Mouse (Mus musculus) heart, postnatal 0 days (tissue): ENCODE measurements around the gene Usp2. TPM values are rescaled to one million over a fixed set of nuclear protein-coding genes. Genes with fewer than 3 reads are reported as not detected.

Experiments
- ATAC-seq: fragments of 200-750 bp; cut with Nextera tagmentation; 2 replicates; pipeline ENCODE4 v1.8.0; 2017; ENCODE audit warnings: low read depth, moderate number of reproducible peaks, moderate library complexity; ENCODE audit not compliant: insufficient read depth
- DNase-seq: peaks from one replicate; pipeline ENCODE4 v3.0.0-alpha.2; 2016; ENCODE audit warnings: low spot score
- H3K27ac ChIP-seq: fragments of 300-500 bp; sonication (generic); 2 replicates; pipeline ENCODE4 v1.5.1; 2014; ENCODE audit warnings: low read depth, mild to moderate bottlenecking
- H3K27me3 ChIP-seq: fragments of 300-500 bp; sonication (generic); 2 replicates; pipeline ENCODE4 v1.6.1; 2014; ENCODE audit warnings: low read length, mixed read lengths; ENCODE audit not compliant: control insufficient read depth, insufficient read depth
- H3K36me3 ChIP-seq: fragments of 300-500 bp; sonication (generic); replicated peaks from 2 replicates; pipeline ENCODE4 v1.6.1; 2014; ENCODE audit warnings: low read length, mixed read lengths; ENCODE audit not compliant: control insufficient read depth, insufficient read depth
- H3K4me1 ChIP-seq: fragments of 300-500 bp; sonication (generic); 2 replicates; pipeline ENCODE4 v1.6.1; 2014; ENCODE audit warnings: antibody characterized with exemption; ENCODE audit not compliant: control insufficient read depth, insufficient read depth
- H3K4me2 ChIP-seq: fragments of 300-500 bp; sonication (generic); 2 replicates; pipeline ENCODE4 v1.6.1; 2014; ENCODE audit warnings: low read depth, mild to moderate bottlenecking, low read length, moderate library complexity
- H3K4me3 ChIP-seq: fragments of 300-500 bp; sonication (generic); 2 replicates; pipeline ENCODE4 v1.5.1; 2014; ENCODE audit warnings: low read depth, low read length
- H3K9ac ChIP-seq: fragments of 300-500 bp; sonication (generic); replicated peaks from 2 replicates; pipeline ENCODE4 v1.6.1; 2014; ENCODE audit warnings: low read depth, low read length, mixed read lengths
- H3K9me3 ChIP-seq: fragments of 300-500 bp; sonication (generic); replicated peaks from 2 replicates; pipeline ENCODE4 v1.6.1; 2016; ENCODE audit warnings: low read length; ENCODE audit not compliant: control insufficient read depth
- CTCF ChIP-seq: IDR thresholded peaks from 2 replicates; pipeline ENCODE4 v1.5.1; 2016; ENCODE audit warnings: antibody characterized with exemption, control low read depth, low read depth
- EP300 ChIP-seq: IDR thresholded peaks from 2 replicates; pipeline ENCODE4 v1.6.1; 2016; ENCODE audit warnings: antibody characterized with exemption, low read depth
- WGBS: fragments of 180-500 bp; shearing (Covaris S2); extraction: QIAGEN DNeasy Blood & Tissue Kit; methylation state at CpG from one replicate; pipeline ENCODE4 v1.1.7; 2014; 5-methylcytosine and 5-hydroxymethylcytosine counted together
- polyA plus RNA-seq: library from polyadenylated mRNA; unstranded; fragments of >200 nt; fragmentation: Nextera tagmentation; extraction: Ambion mirVana; gene quantifications from 2 replicates; pipeline ENCODE4 v1.2.1, GENCODE M21; 2015
- total RNA-seq: library from RNA; depleted of rRNA; stranded (reverse); fragments of >200 nt; gene quantifications from 2 replicates; pipeline ENCODE4 v1.2.3, GENCODE M21; 2014; ENCODE audit warnings: low replicate concordance

Usp2 gene
- total and polyA plus RNA-seq, 2 experiments from 2014 or later = 48.6 to 121 TPM

GRCm38 (mm10) chr9:44047071-44047470 is 19.8 kb upstream of the Usp2 start:
- H3K36me3 ChIP-seq = no peaks in the 10 kb centered on the region
- no peaks in the 10 kb centered on the region for H3K4me1 ChIP-seq
- no peak for ATAC-seq
- 64% methylated on average over 6 of the region's 6 CpGs for WGBS
- DNase-seq = no peak
- H3K9me3 ChIP-seq = no peaks in the 10 kb centered on the region
- H3K4me2 ChIP-seq = no peak overlapping the region; the same call in 1 of the 2 replicates
- peaks cover 35% of the 10 kb centered on the region for H3K27me3 ChIP-seq
- H3K4me3 ChIP-seq = no peak overlapping the region
- TF ChIP-seq EP300 = no peak
- no peak for TF ChIP-seq CTCF
- no peak overlapping the region for H3K27ac ChIP-seq
- H3K9ac ChIP-seq = no peak overlapping the region

GRCm38 (mm10) chr9:44047571-44048490 is 19.0 kb upstream of the Usp2 start:
- DNase-seq (no peak), ATAC-seq (no peak)
- Histone ChIP-seq H3K9me3 (no peaks in the 10 kb centered on the region), H3K4me2 (no peak overlapping the region; the same call in 1 of the 2 replicates), H3K27me3 (peaks cover 35% of the 10 kb centered on the region), H3K27ac (no peak overlapping the region), H3K4me3 (no peak overlapping the region), H3K36me3 (no peaks in the 10 kb centered on the region), H3K9ac (no peak overlapping the region), H3K4me1 (no peaks in the 10 kb centered on the region)
- 69% methylated on average over 14 of the region's 14 CpGs for WGBS
- TF ChIP-seq CTCF = no peak
- no peak for TF ChIP-seq EP300

- Histone ChIP-seq H3K4me1 (no peaks in the 10 kb centered on the region), H3K36me3 (no peaks in the 10 kb centered on the region), H3K9ac (no peak overlapping the region), H3K27me3 (peaks cover 26% of the 10 kb centered on the region), H3K4me2 (no peak overlapping the region), H3K4me3 (no peak overlapping the region), H3K27ac (no peak overlapping the region), H3K9me3 (no peaks in the 10 kb centered on the region)
- ATAC-seq (no peak), DNase-seq (no peak)
- TF ChIP-seq EP300 = no peak
- no peak for TF ChIP-seq CTCF
- WGBS = 63% methylated on average over 15 of the region's 15 CpGs
Observed at GRCm38 (mm10) chr9:44048541-44049380, 18.1 kb upstream of the Usp2 start.

DNA sequence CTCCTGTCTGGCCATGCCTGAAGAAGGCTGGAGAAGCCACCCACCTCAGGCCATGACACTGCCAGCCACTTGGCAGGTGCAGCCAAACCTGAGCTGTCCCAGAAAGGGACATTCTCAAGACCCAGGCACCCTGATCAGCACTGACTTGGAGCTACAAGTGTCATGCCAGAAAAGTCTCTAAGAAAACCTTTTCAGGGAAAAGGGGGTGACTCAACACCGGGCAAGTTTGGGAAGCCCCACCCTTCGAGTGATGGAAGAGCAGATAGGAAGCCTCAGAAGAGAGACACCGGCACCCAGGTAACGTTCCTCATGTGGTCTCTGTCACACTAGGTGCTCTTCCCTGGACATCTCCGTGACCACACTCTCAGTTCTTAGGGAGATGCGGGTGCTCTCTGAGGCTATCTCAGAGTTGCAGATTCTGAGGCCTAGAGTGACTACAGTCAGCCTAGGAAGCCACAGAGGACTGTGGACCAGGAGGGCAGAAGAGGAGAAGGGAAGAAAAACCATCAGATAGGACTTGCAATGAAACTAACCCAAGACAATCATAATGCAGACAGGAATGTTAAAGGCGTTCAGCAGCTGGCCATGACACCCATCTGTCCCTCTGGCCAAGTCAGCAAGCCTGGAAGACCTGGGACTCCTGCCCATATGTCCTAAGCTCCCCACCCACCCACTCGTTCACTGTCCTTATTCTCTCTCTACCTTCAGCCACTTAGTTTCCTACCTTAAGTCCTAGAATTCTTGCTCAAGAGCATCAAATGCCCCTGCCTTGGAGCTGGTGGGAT is 17.2 kb upstream of the Usp2 start:
- H3K4me3 ChIP-seq = no peak overlapping the region
- TF ChIP-seq CTCF (no peak), EP300 (no peak)
- H3K36me3 ChIP-seq = no peaks in the 10 kb centered on the region
- no peak overlapping the region for H3K4me2 ChIP-seq
- H3K9ac ChIP-seq = no peak overlapping the region
- ATAC-seq (no peak), DNase-seq (no peak)
- peaks cover 18% of the 10 kb centered on the region for H3K27me3 ChIP-seq
- no peaks in the 10 kb centered on the region for H3K9me3 ChIP-seq
- no peak overlapping the region for H3K27ac ChIP-seq
- no peaks in the 10 kb centered on the region for H3K4me1 ChIP-seq
- 75% methylated on average over 8 of the region's 8 CpGs for WGBS

DNA sequence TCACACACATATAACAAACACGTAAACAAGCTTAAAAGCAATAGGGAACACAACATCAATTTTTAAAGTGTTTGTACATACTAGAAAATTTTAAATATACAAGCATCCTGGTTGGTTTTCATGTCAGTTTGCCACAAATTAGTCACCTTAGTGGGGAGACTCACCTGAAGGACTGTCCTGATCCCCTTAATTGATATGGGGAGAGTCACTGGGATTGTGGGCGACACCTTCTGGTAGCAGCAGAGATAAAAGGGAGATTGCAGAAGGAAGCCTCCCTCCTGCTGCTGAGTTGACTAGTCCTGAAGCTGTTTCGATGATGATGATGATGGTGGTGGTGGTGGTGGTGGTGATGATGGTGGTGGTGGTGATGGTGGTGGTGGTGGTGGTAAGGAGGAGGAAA is 14.0 kb upstream of the Usp2 start:
- TF ChIP-seq EP300 (no peak), CTCF (no peak)
- H3K27ac ChIP-seq = no peak overlapping the region
- DNase-seq = no peak
- no peak overlapping the region for H3K9ac ChIP-seq
- no peaks in the 10 kb centered on the region for H3K4me1 ChIP-seq
- no peaks in the 10 kb centered on the region for H3K36me3 ChIP-seq
- 60% methylated on average over 3 of the region's 3 CpGs for WGBS
- H3K9me3 ChIP-seq = no peaks in the 10 kb centered on the region
- no peak overlapping the region for H3K4me2 ChIP-seq
- H3K4me3 ChIP-seq = no peak overlapping the region
- no peak for ATAC-seq
- H3K27me3 ChIP-seq = no peaks in the 10 kb centered on the region
